10 mouse cellular contexts compared by ENCODE assay signal in genomic region chr19:47403391-47404379, GRCm38 (mm10).
DNase-seq lines count a peak whose midpoint lies in the region; ATAC-seq and TF ChIP-seq lines count a peak whose summit lies in the region.
"Had no signal": no experiment of that assay in that cellular context is flagged by ENCODE, and none has a peak within 500 bp of the region (broad histone marks: within the 10 kb centered on the region; RNA-seq: fewer than 3 reads in every experiment).

No protein-coding gene starts in this region.

- H3K27ac ChIP-seq in heart, embryonic 15.5 days: peak overlapping the region; percentile 87
- H3K27ac ChIP-seq in limb, embryonic 12.5 days: peak overlapping the region; percentile 32; the same call in 1 of the 2 replicates
- no peak overlapping the region for H3K27ac ChIP-seq in layer of hippocampus, adult 2 months

- 0 out of 2 replicates have a peak overlapping the region, but pooled peaks have one; percentile 3 for H3K9ac ChIP-seq in heart, embryonic 15.5 days
- no peak overlapping the region for H3K9ac ChIP-seq in limb, embryonic 12.5 days (replicated peaks)

- 63% methylated on average over 3 of the region's 3 CpGs for WGBS in heart, embryonic 15.5 days
- WGBS in limb, embryonic 12.5 days: 59% methylated on average over 3 of the region's 3 CpGs

- peaks cover 63% of the 10 kb centered on the region for H3K4me1 ChIP-seq in heart, embryonic 15.5 days (replicated peaks)
- peaks cover 82% of the 10 kb centered on the region for H3K4me1 ChIP-seq in E14TG2a.4 (replicated peaks; ENCODE audit: low read depth, low read length)
- peaks cover 33% of the 10 kb centered on the region for H3K4me1 ChIP-seq in limb, embryonic 12.5 days (replicated peaks)

- peak overlapping the region; percentile 37; the same call in 1 of the 2 replicates for H3K4me2 ChIP-seq in heart, embryonic 15.5 days
- H3K4me2 ChIP-seq in limb, embryonic 12.5 days: no peak overlapping the region

- no peaks in the 10 kb centered on the region for H3K9me3 ChIP-seq in heart, embryonic 15.5 days (replicated peaks)
- no peaks in the 10 kb centered on the region for H3K9me3 ChIP-seq in E14TG2a.4 (ENCODE audit: low read length)
- H3K9me3 ChIP-seq in limb, embryonic 12.5 days: no peaks in the 10 kb centered on the region

- no peak for TF ChIP-seq CTCF in E14TG2a.4 (conservative IDR thresholded peaks at IDR 0.05; ENCODE audit: low read length)
- TF ChIP-seq CTCF in layer of hippocampus, adult 2 months (conservative IDR thresholded peaks at IDR 0.05): no peak

- peaks cover 2% of the 10 kb centered on the region; the same call in 1 of the 2 replicates for H3K36me3 ChIP-seq in heart, embryonic 15.5 days
- H3K36me3 ChIP-seq in E14TG2a.4 (ENCODE audit: insufficient read depth, low read length): no peaks in the 10 kb centered on the region
- H3K36me3 ChIP-seq in limb, embryonic 12.5 days: peaks cover 5% of the 10 kb centered on the region; the same call in 1 of the 2 replicates

- no peak for DNase-seq in heart, adult 11 months
- peak; percentile 45 to 48 for DNase-seq in adrenal gland, postnatal 36 days
- no peak for DNase-seq in B cell, adult 2 months
- no peak for DNase-seq in layer of hippocampus, adult 2 months (ENCODE audit: low spot score in 2 of 2)
- DNase-seq in Muller cell, postnatal 12 days (ENCODE audit: inconsistent ontology term): no peak
- DNase-seq: embryo, embryonic 11 days had no signal

- no peak for ATAC-seq in heart, embryonic 15.5 days (replicated peaks; ENCODE audit: insufficient number of reproducible peaks, insufficient read depth, low FRiP score, low read depth)
- no peak for ATAC-seq in limb, embryonic 12.5 days (ENCODE audit: insufficient number of reproducible peaks, insufficient read depth, low FRiP score, low TSS enrichment, low read depth)
- ATAC-seq: Patski had no signal

- no peak overlapping the region for H3K4me3 ChIP-seq in heart, embryonic 15.5 days
- peak overlapping the region; percentile 45; the same call in 1 of the 2 replicates for H3K4me3 ChIP-seq in E14TG2a.4 (replicated peaks; ENCODE audit: low read length)
- no peak overlapping the region for H3K4me3 ChIP-seq in limb, embryonic 12.5 days (replicated peaks)
- H3K4me3 ChIP-seq in layer of hippocampus, adult 2 months: no peak overlapping the region

- H3K27me3 ChIP-seq in heart, embryonic 15.5 days: no peaks in the 10 kb centered on the region
- H3K27me3 ChIP-seq in E14TG2a.4 (ENCODE audit: insufficient read depth, low read length): no peaks in the 10 kb centered on the region
- H3K27me3 ChIP-seq in limb, embryonic 12.5 days: no peaks in the 10 kb centered on the region
- H3K27me3 ChIP-seq: Patski had no signal

Comparison
In these comparisons a context has a peak if more than half of its experiments do, and no peak if none do; other contexts are left out.
1. DNase-seq: peak in adrenal gland, postnatal 36 days (2 of 2); none in heart, adult 11 months (single experiment), B cell, adult 2 months (0 of 2), layer of hippocampus, adult 2 months (0 of 2) and Muller cell, postnatal 12 days (single experiment).